Mouse (Mus musculus): ENCODE data around the gene AW209491.

DNA sequence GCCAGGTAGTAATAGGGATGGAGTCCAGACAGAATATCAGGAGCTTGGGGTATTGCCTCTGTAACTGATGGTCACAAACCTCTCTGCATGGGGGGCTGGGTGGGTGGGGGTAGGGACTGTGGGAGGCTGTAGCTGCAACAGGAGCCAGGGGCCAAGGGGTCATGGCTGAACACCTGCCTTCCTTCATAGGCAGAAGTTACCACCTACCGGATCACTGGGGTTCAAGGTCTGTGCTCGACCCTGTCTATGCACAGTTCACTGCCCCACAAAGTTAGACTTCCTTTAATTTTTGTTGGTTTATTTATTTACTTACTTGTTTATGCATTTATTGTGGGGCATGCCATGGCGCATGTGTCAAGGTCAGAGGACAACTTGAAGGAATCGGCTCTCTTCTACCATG is 37.2 kb downstream of the AW209491 start:
- TF ChIP-seq CTCF (IDR thresholded peaks at IDR 0.05) (no peak), EP300 (IDR thresholded peaks at IDR 0.05) (no peak)
